Mouse (Mus musculus): ENCODE data around the gene Rap2a.

The Rap2a gene

GRCm38 (mm10) chr14:120542445-120542844 is 64.2 kb downstream of the Rap2a start:
- no peak for DNase-seq (ENCODE audit: low spot score in 2 of 2)

- DNase-seq (ENCODE audit: low spot score in 2 of 2), result no peak
These were observed 64.7 kb downstream of the Rap2a start for GRCm38 (mm10) chr14:120542976-120543375.

GRCm38 (mm10) chr14:120543846-120544245 is 65.6 kb downstream of the Rap2a start:
- DNase-seq (ENCODE audit: low spot score in 2 of 2), result no peak

GRCm38 (mm10) chr14:120544495-120544894 is 66.3 kb downstream of the Rap2a start:
- no peak for DNase-seq (ENCODE audit: low spot score in 2 of 2)

GRCm38 (mm10) chr14:120544946-120545345 is 66.7 kb downstream of the Rap2a start:
- no peak for DNase-seq (ENCODE audit: low spot score in 2 of 2)

Measured in cerebellum, postnatal 4 days (tissue).